Mouse (Mus musculus): ENCODE measurements at regions not wholly inside any gene's neighbourhood (a gene's known extent, or its start where the extent isn't known, plus 50 kb on each side); places are given as distances from the start of the nearest gene placed in this dataset.

GRCm38 (mm10) chr9:23035306-23035705 is 187.6 kb upstream of the Bmper start:
- DNase-seq (ENCODE audit: low spot score), result no peak
- H3K27me3 ChIP-seq (ENCODE audit: control insufficient read depth, insufficient read depth, low read length), result 0 out of 2 replicates have a peak, but pooled peaks cover 4% of the 10 kb centered on the region
- ATAC-seq (ENCODE audit: low FRiP score), result no peak
- H3K27ac ChIP-seq, result no peak overlapping the region
- no peak overlapping the region for H3K4me3 ChIP-seq (replicated peaks; ENCODE audit: low read length)
- H3K36me3 ChIP-seq (replicated peaks; ENCODE audit: control insufficient read depth, insufficient read depth), result no peaks in the 10 kb centered on the region
- H3K4me2 ChIP-seq (replicated peaks), result no peak overlapping the region
- H3K9ac ChIP-seq, result no peak overlapping the region
- 75% methylated on average over 6 of the region's 6 CpGs for WGBS
- H3K4me1 ChIP-seq (replicated peaks; ENCODE audit: control insufficient read depth, insufficient read depth, low read length), result peaks cover 16% of the 10 kb centered on the region
- no peaks in the 10 kb centered on the region for H3K9me3 ChIP-seq (ENCODE audit: control insufficient read depth, low read length)

DNA sequence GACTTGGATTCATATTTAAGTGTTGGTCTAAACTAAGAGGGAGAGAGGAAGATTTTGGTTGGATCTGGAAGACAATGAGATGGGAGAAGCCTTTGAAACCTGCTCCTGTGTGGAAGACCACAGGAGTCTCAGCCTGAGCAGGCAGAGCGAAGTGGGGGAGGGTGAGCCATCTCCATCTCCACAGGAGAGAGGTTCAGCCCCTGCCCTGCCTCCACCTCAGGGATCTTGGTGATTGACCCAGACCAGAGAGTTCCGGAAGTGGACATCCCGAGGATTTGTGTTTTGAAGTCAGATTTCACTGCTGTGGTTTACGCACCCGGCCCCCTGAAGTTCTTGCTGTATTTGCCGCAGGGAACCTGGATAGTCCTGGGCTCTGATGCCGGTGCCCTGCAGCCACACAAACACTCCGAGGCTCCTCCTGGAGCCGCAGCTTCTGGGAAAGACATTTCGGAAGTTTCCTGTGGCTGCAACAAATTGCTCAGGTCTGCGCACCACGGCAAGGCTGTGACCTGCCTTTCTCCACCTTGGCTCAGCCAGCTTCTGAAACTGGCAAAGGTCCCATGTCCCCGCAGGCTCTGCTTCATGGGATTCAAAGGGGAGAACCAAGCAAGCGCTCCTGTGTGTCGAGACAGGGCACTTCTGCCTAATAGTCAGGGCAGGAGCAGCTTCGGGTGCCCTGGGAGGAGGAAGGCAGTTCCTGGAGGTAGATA is 186.8 kb upstream of the Bmper start:
- Histone ChIP-seq H3K36me3 (replicated peaks; ENCODE audit: control insufficient read depth, insufficient read depth) (no peaks in the 10 kb centered on the region), H3K4me1 (replicated peaks; ENCODE audit: control insufficient read depth, insufficient read depth, low read length) (peaks cover 16% of the 10 kb centered on the region), H3K4me2 (replicated peaks) (peak overlapping the region; percentile 34), H3K9me3 (ENCODE audit: control insufficient read depth, low read length) (no peaks in the 10 kb centered on the region), H3K27ac (no peak overlapping the region), H3K9ac (no peak overlapping the region), H3K4me3 (replicated peaks; ENCODE audit: low read length) (no peak overlapping the region), H3K27me3 (ENCODE audit: control insufficient read depth, insufficient read depth, low read length) (0 out of 2 replicates have a peak, but pooled peaks cover 4% of the 10 kb centered on the region)
- DNase-seq (ENCODE audit: low spot score), result no peak
- ATAC-seq (ENCODE audit: low FRiP score), result peak; percentile 22; the same call in 1 of the 2 replicates
- 14% methylated on average over 16 of the region's 16 CpGs for whole genome bisulfite sequencing

DNA sequence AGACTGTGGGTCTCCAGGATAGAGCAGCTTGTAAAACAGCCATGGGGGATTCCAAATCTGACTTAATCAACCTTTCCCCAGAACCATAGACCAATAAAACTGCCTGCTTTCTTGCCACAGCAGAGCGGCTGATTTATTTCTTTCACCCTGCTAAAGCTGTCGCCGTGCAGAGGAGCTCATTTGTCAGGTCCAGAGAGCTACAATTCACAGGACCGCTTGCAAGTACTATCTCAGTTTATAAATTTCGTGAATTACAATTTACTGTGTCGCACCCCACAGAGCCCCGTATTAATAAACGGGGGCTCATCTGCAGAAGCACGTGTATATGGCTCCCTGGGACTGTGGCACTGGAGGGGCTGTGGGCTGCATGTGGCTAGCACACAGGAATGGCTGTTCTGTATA is 185.4 kb upstream of the Bmper start:
- peak; percentile 41; the same call in 1 of the 2 replicates for ATAC-seq (ENCODE audit: low FRiP score)

DNA sequence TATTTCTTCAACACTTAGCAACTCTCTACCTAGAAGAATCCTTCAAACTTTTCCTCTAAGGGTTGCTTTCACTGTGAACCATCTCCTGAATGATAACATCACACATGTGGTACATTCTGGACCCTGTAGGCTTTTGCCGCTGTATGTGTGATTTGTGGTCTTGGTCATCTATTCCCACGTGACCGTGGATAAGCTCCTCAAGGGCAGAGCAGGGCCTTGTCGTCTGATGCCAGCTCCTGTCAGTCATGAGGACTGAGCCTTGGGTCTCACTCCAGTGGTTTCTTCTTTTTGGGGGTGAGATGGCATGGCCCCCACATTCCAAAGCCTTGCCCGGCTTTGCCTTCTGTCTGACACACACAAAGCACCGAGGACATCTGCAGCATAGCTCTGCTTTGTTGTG is 183.3 kb upstream of the Bmper start:
- DNase-seq (ENCODE audit: low spot score) (no peak), ATAC-seq (ENCODE audit: low FRiP score) (no peak)
- H3K9me3 ChIP-seq (ENCODE audit: control insufficient read depth, low read length), result no peaks in the 10 kb centered on the region
- no peaks in the 10 kb centered on the region for H3K36me3 ChIP-seq (replicated peaks; ENCODE audit: control insufficient read depth, insufficient read depth)
- H3K9ac ChIP-seq, result no peak overlapping the region
- H3K27me3 ChIP-seq (ENCODE audit: control insufficient read depth, insufficient read depth, low read length), result 0 out of 2 replicates have a peak, but pooled peaks cover 4% of the 10 kb centered on the region
- H3K4me1 ChIP-seq (replicated peaks; ENCODE audit: control insufficient read depth, insufficient read depth, low read length), result peaks cover 16% of the 10 kb centered on the region
- H3K4me3 ChIP-seq (replicated peaks; ENCODE audit: low read length), result no peak overlapping the region
- H3K4me2 ChIP-seq (replicated peaks), result no peak overlapping the region
- WGBS, result 90% methylated on average over 6 of the region's 6 CpGs
- no peak overlapping the region for H3K27ac ChIP-seq

More for the DNA sequence above, 185.4 kb upstream of the Bmper start:
- Histone ChIP-seq H3K4me2 (replicated peaks) (no peak overlapping the region), H3K9me3 (ENCODE audit: control insufficient read depth, low read length) (no peaks in the 10 kb centered on the region), H3K9ac (no peak overlapping the region), H3K4me3 (replicated peaks; ENCODE audit: low read length) (no peak overlapping the region), H3K27ac (no peak overlapping the region), H3K4me1 (replicated peaks; ENCODE audit: control insufficient read depth, insufficient read depth, low read length) (peaks cover 16% of the 10 kb centered on the region), H3K36me3 (replicated peaks; ENCODE audit: control insufficient read depth, insufficient read depth) (no peaks in the 10 kb centered on the region), H3K27me3 (ENCODE audit: control insufficient read depth, insufficient read depth, low read length) (0 out of 2 replicates have a peak, but pooled peaks cover 4% of the 10 kb centered on the region)
- 43% methylated on average over 9 of the region's 9 CpGs for WGBS
- no peak for DNase-seq (ENCODE audit: low spot score)

GRCm38 (mm10) chr9:23041025-23041424 is 181.9 kb upstream of the Bmper start:
- H3K4me3 ChIP-seq (replicated peaks; ENCODE audit: low read length), result no peak overlapping the region
- H3K27me3 ChIP-seq (ENCODE audit: control insufficient read depth, insufficient read depth, low read length), result no peaks in the 10 kb centered on the region
- no peaks in the 10 kb centered on the region for H3K36me3 ChIP-seq (replicated peaks; ENCODE audit: control insufficient read depth, insufficient read depth)
- WGBS, result 59% methylated on average over 5 of the region's 5 CpGs
- no peak overlapping the region for H3K9ac ChIP-seq
- no peak for DNase-seq (ENCODE audit: low spot score)
- no peak for ATAC-seq (ENCODE audit: low FRiP score)
- H3K4me1 ChIP-seq (replicated peaks; ENCODE audit: control insufficient read depth, insufficient read depth, low read length), result peaks cover 12% of the 10 kb centered on the region
- no peak overlapping the region for H3K27ac ChIP-seq
- no peaks in the 10 kb centered on the region for H3K9me3 ChIP-seq (ENCODE audit: control insufficient read depth, low read length)
- H3K4me2 ChIP-seq (replicated peaks), result no peak overlapping the region

- no peaks in the 10 kb centered on the region for H3K9me3 ChIP-seq (ENCODE audit: control insufficient read depth, low read length)
- H3K4me2 ChIP-seq (replicated peaks), result no peak overlapping the region
- H3K27ac ChIP-seq, result no peak overlapping the region
- ATAC-seq (ENCODE audit: low FRiP score), result no peak
- H3K9ac ChIP-seq, result no peak overlapping the region
- H3K36me3 ChIP-seq (replicated peaks; ENCODE audit: control insufficient read depth, insufficient read depth), result no peaks in the 10 kb centered on the region
- H3K4me1 ChIP-seq (replicated peaks; ENCODE audit: control insufficient read depth, insufficient read depth, low read length), result peaks cover 5% of the 10 kb centered on the region
- no peaks in the 10 kb centered on the region for H3K27me3 ChIP-seq (ENCODE audit: control insufficient read depth, insufficient read depth, low read length)
- DNase-seq (ENCODE audit: low spot score), result no peak
- 66% methylated on average over 22 of the region's 22 CpGs for WGBS
- no peak overlapping the region for H3K4me3 ChIP-seq (replicated peaks; ENCODE audit: low read length)
Observed at GRCm38 (mm10) chr9:23041537-23042472, 181.1 kb upstream of the Bmper start.

GRCm38 (mm10) chr9:23043006-23043405 is 179.9 kb upstream of the Bmper start:
- WGBS, result 90% methylated on average over 4 of the region's 4 CpGs
- Histone ChIP-seq H3K27me3 (ENCODE audit: control insufficient read depth, insufficient read depth, low read length) (no peaks in the 10 kb centered on the region), H3K4me1 (replicated peaks; ENCODE audit: control insufficient read depth, insufficient read depth, low read length) (no peaks in the 10 kb centered on the region), H3K9ac (no peak overlapping the region), H3K27ac (no peak overlapping the region), H3K4me2 (replicated peaks) (no peak overlapping the region), H3K36me3 (replicated peaks; ENCODE audit: control insufficient read depth, insufficient read depth) (no peaks in the 10 kb centered on the region), H3K4me3 (replicated peaks; ENCODE audit: low read length) (no peak overlapping the region), H3K9me3 (ENCODE audit: control insufficient read depth, low read length) (no peaks in the 10 kb centered on the region)
- ATAC-seq (ENCODE audit: low FRiP score) (no peak), DNase-seq (ENCODE audit: low spot score) (no peak)

- Histone ChIP-seq H3K4me1 (replicated peaks; ENCODE audit: control insufficient read depth, insufficient read depth, low read length) (no peaks in the 10 kb centered on the region), H3K4me3 (replicated peaks; ENCODE audit: low read length) (no peak overlapping the region), H3K27ac (no peak overlapping the region), H3K36me3 (replicated peaks; ENCODE audit: control insufficient read depth, insufficient read depth) (no peaks in the 10 kb centered on the region), H3K9ac (no peak overlapping the region), H3K9me3 (ENCODE audit: control insufficient read depth, low read length) (no peaks in the 10 kb centered on the region), H3K27me3 (ENCODE audit: control insufficient read depth, insufficient read depth, low read length) (no peaks in the 10 kb centered on the region), H3K4me2 (replicated peaks) (no peak overlapping the region)
- ATAC-seq (ENCODE audit: low FRiP score) (no peak), DNase-seq (ENCODE audit: low spot score) (no peak)
- WGBS, result 19% methylated on average over 2 of the region's 2 CpGs
Observed at GRCm38 (mm10) chr9:23045486-23045885, 177.4 kb upstream of the Bmper start.

- H3K9ac ChIP-seq, result no peak overlapping the region
- no peak for ATAC-seq (ENCODE audit: low FRiP score)
- 61% methylated on average over 2 of the region's 2 CpGs for WGBS
- no peak overlapping the region for H3K4me2 ChIP-seq (replicated peaks)
- H3K27ac ChIP-seq, result no peak overlapping the region
- no peaks in the 10 kb centered on the region for H3K9me3 ChIP-seq (ENCODE audit: control insufficient read depth, low read length)
- H3K4me1 ChIP-seq (replicated peaks; ENCODE audit: control insufficient read depth, insufficient read depth, low read length), result 0 out of 2 replicates have a peak, but pooled peaks cover 5% of the 10 kb centered on the region
- H3K36me3 ChIP-seq (replicated peaks; ENCODE audit: control insufficient read depth, insufficient read depth), result no peaks in the 10 kb centered on the region
- no peak overlapping the region for H3K4me3 ChIP-seq (replicated peaks; ENCODE audit: low read length)
- DNase-seq (ENCODE audit: low spot score), result no peak
- no peaks in the 10 kb centered on the region for H3K27me3 ChIP-seq (ENCODE audit: control insufficient read depth, insufficient read depth, low read length)
Observed at GRCm38 (mm10) chr9:23050751-23051150, 172.1 kb upstream of the Bmper start.
